Mouse (Mus musculus): Measurements from ENCODE around the gene 1700061G19Rik.
"Not testable (repeated sequence)": the region's sequence is repeated elsewhere in the genome, so short reads cannot be mapped to it uniquely, and the experiment has no call there.

1700061G19Rik gene

DNA sequence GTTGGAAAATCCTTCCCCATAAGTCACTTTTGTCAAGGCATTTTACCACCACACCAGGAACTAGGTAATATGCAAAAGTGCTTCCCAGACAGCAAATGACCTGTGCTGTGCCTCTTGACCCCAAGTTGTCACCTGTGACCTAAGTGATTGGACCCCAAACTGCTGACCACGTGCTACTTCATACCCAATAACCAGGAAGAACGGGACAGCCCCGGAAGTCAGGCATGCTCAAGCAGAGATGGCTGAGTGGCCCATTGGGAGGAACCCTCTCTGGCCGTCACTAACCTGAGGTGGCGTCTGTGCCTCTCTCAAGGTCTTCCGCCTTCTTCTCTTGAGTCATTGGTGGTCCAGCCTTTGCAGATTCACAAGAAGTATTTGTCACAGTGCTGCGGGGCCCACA lies 2.8 kb upstream of the 1700061G19Rik start:
- DNase-seq = no peak

GRCm38 (mm10) chr17:56874237-56874636 lies 1.0 kb upstream of the 1700061G19Rik start, which contains the start of gene Acsbg2:
Gene Acsbg2, minus strand, starts transcription at chr17:56874447.
- DNase-seq = no peak

DNA sequence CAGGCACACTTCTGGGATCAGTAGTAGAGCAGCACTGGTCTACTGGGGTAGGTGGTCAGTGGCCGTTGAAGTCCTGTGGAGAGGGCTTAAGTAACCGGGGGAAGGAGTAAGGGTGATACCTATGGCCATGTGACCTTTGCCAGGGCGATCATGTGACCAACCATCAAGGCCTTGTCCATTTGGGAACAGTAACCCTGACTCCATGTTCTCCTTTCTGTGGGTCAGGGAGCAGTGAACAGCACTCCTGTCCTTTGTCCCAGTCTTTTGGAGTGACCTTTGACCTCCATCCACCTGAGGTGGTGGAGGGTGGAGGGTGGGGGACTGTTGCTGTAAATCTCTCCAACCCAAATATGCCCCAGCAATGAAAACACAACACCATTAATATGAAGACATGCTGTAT lies 1.2 kb downstream of the 1700061G19Rik start:
- no peak for DNase-seq

DNA sequence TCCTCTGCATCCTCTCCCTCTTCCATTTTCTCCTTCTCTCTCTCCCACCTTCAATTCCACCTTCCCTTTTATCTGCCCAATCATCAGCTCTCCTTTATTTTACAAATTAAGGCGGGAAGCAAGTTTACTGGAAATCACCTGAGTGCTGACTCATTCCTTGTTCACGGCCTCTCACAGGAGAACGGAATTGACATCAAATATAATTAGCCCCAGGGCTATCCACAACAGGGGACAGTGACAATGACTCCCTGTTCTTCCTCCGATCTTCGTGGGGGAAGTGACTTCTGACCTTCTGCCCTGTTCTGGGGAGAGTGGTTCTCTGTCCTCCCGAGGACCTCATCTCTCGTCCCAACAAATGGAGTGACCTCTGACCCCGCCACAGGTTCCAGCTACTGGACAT lies 1.7 kb downstream of the 1700061G19Rik start:
- no peak for DNase-seq

DNA sequence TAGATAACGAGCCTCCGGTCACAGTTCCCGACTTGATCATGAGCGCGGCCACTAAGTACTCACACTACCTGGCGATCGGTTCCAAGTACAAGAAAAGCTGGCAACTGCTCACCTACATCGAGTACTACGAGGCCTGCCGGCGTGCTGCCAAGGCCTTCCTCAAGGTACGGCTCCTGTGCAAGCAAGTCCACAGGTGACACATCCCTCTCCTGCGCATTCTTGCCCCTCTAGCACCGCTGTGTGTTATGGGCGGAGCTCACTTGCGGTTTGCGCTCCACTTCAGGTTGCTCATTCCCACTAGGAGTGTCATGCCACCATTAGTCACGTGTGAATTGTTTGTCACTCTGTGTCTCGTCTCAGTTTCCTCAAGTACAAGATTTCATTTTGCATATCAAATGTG lies 2.1 kb downstream of the 1700061G19Rik start:
- no peak for DNase-seq

- no peak for DNase-seq
Observed at GRCm38 (mm10) chr17:56883612-56884011, 8.3 kb downstream of the 1700061G19Rik start.

DNA sequence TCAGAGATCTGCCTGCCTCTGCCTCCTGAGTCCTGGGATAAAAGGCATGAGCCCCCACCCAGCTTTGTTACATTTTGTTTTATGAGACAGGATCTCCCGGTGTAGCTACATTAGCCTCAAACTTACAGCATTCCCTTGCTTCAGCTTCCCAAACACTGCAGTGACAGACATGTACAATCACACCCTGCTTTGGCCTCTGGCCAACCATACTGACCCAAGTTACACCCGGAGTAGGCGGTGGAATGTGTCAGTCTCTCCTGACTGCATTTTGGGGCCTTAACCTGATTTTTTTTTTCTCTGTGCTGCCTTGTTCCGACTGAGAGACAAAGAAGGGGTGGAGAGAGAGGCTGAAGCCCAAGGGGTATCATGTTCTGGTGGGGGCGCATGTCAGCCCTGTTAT lies 9.1 kb downstream of the 1700061G19Rik start:
- no peak for DNase-seq

- no peak for DNase-seq
Observed at GRCm38 (mm10) chr17:56884809-56885208, 9.5 kb downstream of the 1700061G19Rik start.

DNA sequence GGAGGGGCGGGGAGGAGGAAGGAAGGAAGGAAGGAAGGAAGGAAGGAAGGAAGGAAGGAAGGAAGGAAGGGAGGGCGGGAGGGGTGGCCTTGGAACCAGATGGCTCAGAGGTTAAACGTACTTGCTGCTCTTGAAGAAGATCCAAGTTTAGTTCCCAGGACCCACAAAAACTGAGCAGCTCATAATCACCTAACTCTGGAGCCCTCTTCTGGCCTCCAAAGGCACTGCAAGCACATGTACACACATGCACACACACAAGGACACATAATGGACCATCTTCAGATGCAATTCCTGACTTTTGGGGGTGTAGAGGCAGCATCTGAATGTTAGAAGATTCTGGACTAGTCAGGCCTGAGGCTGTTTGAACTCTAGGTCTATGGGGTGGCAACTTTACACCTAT lies 12.8 kb downstream of the 1700061G19Rik start:
- no peak for DNase-seq

GRCm38 (mm10) chr17:56890018-56890417 lies 14.7 kb downstream of the 1700061G19Rik start:
- DNase-seq = no peak

DNA sequence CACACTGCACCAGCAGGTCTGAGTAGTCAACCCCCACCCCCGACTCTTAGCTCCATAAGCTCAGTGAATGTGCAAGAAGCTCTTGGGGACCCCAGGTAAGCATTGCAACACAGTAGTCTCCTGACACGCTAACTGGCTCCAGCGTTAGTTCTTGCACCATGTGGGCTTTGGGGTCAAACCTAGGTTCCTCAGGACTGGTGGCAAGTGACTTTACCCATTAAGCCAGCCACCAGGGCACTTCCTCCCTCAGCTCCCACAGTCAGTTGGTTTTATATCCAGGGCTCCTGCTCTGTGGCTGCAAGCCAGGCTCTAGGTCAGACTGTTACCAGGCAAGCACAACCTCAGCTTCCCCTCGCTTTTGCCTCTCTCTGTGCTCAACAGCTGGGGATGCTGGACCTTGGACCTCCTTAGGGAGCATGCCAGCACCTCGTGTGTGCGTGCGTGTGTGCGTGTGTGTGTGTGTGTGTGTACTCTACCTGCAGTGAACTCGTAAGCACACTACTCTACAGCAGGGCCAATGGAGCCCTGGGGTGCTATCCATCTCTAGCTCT lies 20.2 kb downstream of the 1700061G19Rik start:
- no peak for DNase-seq

- DNase-seq = no peak
Observed at GRCm38 (mm10) chr17:56896513-56897129, 21.3 kb downstream of the 1700061G19Rik start.

DNA sequence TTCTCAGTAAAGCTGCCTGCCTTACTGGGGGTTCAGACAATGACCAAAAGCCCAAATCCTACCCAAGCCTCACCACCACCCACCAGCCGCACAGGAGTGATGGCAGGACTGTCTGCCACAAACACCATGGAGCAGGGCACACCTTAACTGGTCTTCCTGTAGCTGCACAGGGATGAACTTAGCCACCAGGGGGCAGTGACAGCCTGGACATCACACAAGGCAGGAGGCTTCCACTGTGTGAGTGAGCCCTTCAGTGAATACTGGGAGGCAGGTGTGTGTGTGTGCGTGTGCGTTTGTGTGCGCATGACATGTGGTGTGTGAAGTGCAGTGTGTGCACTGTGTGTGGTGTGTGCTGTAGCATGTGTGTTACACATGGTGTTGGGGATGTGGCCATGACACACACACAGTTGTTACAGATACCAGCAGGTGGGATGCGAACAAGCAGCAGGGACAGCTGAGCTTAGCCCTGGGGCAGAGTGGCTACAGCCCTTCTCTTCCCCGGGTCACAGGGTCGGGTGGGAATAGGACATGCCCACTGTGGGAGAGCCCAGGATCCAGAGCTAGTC lies 22.4 kb downstream of the 1700061G19Rik start:
- DNase-seq = peak; percentile 91

GRCm38 (mm10) chr17:56902698-56903097 lies 27.4 kb downstream of the 1700061G19Rik start:
- DNase-seq = no peak

GRCm38 (mm10) chr17:56906166-56906565 lies 30.9 kb downstream of the 1700061G19Rik start:
- no peak for DNase-seq

- no peak for DNase-seq
Observed at GRCm38 (mm10) chr17:56907096-56907495, 31.8 kb downstream of the 1700061G19Rik start.

GRCm38 (mm10) chr17:56907887-56908286 lies 32.6 kb downstream of the 1700061G19Rik start:
- DNase-seq = no peak

DNA sequence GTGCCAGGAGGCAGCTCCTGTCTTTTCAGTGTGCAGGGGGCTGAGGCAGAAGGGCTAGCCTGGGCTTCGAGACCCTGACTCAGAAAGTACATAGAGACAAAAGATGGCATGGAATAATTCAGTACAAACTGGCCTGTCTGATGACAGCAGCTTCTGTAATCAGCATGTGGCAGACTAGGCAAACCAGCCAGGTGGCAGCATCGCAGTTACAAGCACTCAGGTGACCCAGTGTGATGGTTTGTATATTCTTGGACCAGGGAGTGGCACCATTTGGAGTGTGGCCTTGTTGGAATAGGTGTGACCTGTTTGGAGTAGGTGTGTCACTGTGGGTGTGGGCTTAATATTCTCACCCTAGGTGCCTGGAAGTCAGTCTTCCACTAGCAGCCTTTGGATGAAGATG lies 34.5 kb downstream of the 1700061G19Rik start:
- DNase-seq = not testable (repeated sequence)

GRCm38 (mm10) chr17:56913023-56913422 lies 37.7 kb downstream of the 1700061G19Rik start:
- DNase-seq = no peak

- DNase-seq = no peak
Observed at GRCm38 (mm10) chr17:56913444-56913843, 38.2 kb downstream of the 1700061G19Rik start.

DNA sequence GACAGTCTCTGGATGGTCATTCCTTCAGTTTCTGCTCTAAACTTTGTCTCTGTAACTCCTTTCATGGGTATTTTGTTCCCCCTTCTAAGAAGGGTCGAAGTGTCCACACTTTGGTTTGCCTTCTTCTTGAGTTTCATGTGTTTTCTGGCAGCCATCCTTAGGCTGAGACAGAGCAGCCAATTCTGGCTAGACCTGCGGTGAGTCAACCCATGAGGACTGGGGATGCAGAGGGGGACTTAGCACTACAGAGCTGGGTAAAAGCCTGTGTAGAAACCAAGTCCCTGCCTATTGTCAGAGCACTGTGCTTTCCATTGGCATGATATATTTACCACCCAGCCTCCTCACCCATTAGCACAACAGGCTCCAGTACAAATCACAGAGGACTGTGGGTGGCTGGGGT lies 41.9 kb downstream of the 1700061G19Rik start:
- no peak for DNase-seq

DNA sequence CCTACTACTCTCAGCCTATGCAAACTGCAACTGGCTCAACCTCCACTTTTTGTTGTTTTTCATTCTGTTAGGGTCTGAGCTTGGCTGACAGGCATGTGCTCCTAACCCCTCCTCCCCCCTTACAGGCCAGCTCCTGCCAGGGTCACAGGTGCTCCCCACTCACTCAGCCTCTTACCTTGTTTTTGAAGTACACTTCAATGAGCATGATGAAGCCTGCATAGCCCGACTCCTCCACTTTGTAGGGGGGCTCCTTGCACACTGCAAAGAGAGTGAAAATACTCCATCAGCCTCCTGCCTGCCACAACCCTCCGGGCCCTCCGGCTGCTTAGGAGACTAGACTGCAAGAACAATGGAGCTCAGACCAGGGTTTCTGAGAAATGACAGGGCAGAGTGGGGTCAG lies 44.4 kb downstream of the 1700061G19Rik start:
- no peak for DNase-seq

DNA sequence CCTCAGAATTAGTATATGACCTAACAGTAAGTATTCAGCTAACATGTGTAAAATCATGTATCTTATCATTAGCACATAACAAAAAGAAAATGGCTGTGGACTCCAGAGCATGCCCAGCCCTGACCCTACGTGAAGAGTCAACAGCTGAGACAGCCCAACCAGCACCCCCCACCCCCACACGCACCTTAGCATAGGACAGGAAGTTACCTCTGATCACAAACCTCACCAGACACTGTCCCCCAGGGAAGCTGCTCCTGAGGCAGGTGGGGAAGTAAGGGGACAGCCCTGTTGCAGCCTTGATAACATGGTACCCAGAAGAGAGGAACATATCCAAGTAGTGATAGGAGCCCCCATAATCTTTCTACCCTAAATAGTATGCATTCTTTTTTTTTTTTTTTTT lies 50.7 kb downstream of the 1700061G19Rik start:
- DNase-seq = peak; percentile 23

GRCm38 (mm10) chr17:56929101-56929500 lies 53.8 kb downstream of the 1700061G19Rik start:
- DNase-seq = no peak

DNA sequence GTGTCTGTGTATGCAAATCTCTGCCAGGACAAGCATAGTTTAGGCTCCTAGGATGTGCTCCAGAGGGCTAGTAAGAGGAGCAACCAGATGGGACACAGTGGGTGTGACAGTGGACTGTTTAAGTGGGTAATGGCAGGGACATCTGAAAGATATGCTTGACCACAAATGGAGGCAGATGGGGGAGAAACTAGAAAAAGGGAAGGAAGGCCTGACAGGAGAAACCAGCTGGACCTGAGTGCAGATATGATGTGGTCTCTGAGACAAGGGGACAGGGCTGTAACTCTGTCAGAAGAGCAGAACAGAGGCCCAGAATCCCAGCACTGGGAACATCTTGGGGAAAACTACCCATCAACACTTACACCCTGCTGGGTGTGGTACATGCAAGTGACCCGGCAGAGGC lies 54.3 kb downstream of the 1700061G19Rik start:
- no peak for DNase-seq
